Mouse (Mus musculus): ENCODE results near the gene Cpeb4. TPM values are rescaled to one million over a fixed set of nuclear protein-coding genes. Genes with fewer than 3 reads are reported as not detected.

Gene Cpeb4
- polyA plus RNA-seq, 1 experiment = 4.9 TPM

DNA sequence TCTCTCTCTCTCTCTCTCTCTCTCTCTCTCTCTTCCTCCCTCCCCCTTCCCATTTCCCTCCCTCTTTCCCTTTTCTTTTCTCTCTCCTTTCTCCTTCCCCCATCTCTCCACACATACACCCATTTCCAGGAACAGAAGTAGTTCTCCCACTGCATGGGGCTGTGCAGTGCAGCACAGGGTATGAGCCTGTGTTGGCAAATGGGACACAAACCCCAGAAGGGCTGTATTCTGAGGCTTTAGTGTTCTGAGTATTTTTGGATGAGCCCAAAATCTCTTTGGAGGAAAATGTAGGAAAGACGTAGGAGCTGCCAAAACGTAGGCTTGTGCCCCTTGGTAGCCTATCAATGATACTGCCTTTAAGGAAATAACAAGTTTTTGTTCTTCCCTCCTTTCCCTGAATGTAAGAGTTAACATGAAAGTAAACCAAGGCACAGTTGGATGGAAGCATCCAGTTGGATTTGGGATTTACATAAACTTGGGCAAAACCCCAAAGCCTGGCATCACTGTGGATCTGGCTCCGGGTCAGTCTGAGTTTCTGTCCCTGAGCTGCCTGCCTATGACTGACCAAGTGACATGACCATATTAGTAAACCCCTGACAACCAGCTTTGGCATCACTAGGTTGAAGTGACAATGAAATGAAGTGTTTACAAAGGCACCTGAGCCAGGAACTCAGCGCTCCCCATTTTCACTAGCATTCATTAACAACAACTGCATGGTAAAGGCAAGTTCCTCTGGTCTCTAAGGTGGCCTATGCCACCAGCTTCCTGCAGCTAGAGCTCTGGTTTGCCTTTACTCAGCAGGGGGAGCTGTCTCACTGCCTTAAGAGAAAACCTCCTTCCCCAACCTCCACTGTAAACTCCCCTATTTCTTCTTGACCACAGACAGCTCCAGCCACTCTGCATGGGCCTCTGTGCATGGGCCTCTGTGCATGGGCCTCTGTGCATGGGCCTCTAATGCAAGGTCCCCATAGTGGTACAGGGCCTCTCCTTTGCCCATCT is 69.9 kb downstream of the Cpeb4 start:
- Histone ChIP-seq H3K36me3 (ENCODE audit: control insufficient read depth, insufficient read depth, low read length) (no peaks in the 10 kb centered on the region), H3K27ac (ENCODE audit: insufficient read depth, low read depth, low read length) (no peak overlapping the region)
- no peak for TF ChIP-seq POLR2A (IDR thresholded peaks at IDR 0.05; ENCODE audit: low read depth, low read length)
- TF ChIP-seq CTCF (IDR thresholded peaks at IDR 0.05; ENCODE audit: extremely low read depth, insufficient read length, insufficient replicate concordance, low read depth, low read length) = no peak

DNA sequence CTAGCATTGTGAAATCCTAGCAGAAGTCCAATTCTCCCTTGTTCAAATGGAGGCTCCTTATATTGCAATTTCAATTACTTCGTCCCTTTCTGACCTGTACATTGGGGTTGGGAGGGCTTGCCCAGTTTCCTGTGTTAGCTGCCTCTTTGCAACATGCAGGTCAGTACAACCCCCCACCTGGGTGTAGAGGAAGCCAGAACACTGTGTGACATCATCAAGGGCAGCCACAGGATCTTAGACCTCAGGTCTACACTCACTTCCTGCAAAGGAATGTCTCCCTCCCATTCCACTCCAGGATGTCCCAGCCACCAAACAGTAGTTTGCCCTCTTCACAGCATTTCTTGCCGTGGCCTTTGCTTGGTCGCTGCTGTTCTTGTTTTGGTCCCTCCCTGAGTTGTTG is 73.5 kb downstream of the Cpeb4 start:
- no peak for TF ChIP-seq POLR2A (IDR thresholded peaks at IDR 0.05; ENCODE audit: low read depth, low read length)
- TF ChIP-seq CTCF (IDR thresholded peaks at IDR 0.05; ENCODE audit: extremely low read depth, insufficient read length, insufficient replicate concordance, low read depth, low read length) = no peak
- Histone ChIP-seq H3K36me3 (ENCODE audit: control insufficient read depth, insufficient read depth, low read length) (no peaks in the 10 kb centered on the region), H3K4me3 (ENCODE audit: low read depth, low read length) (no peak overlapping the region), H3K4me1 (ENCODE audit: control insufficient read depth, insufficient read depth, insufficient read length, low read length) (peaks cover 4% of the 10 kb centered on the region), H3K27me3 (ENCODE audit: control insufficient read depth, insufficient read depth, low read length) (no peaks in the 10 kb centered on the region), H3K27ac (ENCODE audit: insufficient read depth, low read depth, low read length) (no peak overlapping the region)
- 75% methylated on average over 3 of the region's 3 CpGs for WGBS

More for the DNA sequence above, 69.9 kb downstream of the Cpeb4 start:
- 83% methylated on average over 4 of the region's 4 CpGs for WGBS
- Histone ChIP-seq H3K4me3 (ENCODE audit: low read depth, low read length) (no peak overlapping the region), H3K4me1 (ENCODE audit: control insufficient read depth, insufficient read depth, insufficient read length, low read length) (no peaks in the 10 kb centered on the region), H3K27me3 (ENCODE audit: control insufficient read depth, insufficient read depth, low read length) (no peaks in the 10 kb centered on the region)

DNA sequence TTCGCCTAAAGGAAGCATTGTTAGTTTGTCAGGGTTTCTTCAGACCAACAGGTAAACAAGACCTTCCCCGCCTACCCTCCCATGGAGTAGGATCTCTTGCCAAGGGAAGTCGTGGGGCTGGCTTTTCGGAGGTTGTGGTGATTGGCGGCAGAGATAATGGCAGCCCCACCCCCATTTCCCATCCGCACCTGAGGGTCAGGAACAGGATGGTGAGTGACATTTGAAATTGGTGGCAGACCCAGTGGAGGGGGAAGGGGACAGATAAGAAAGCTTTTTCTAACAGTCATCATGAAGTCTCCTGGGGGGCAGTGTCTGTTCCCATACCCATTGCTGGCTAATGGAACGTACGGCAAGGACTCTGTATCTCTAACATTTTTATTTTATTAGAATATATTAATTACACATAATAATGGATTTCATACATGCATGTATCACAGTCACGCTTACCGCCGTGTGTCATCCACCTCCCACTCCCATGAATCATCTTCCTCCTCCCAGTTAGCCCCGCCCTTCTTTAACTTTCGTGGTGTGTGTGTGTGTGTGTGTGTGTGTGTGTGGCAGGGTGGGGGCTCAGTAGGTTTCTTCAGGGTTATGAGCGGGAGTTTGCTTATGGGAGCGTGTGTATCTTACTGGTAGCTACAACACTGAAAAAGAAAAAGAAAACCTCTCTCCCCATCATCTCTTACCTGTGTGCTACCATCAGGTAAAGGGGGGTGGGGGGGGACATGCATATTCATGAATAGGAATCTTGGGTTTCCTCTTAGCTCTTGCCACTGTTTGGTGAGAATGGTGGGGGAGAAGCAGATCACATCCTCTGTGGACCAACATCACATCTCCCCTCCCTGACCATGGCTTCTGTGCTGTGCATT is 76.7 kb downstream of the Cpeb4 start:
- 20% methylated on average over 15 of the region's 15 CpGs for WGBS
- Histone ChIP-seq H3K4me1 (ENCODE audit: control insufficient read depth, insufficient read depth, insufficient read length, low read length) (peaks cover 4% of the 10 kb centered on the region), H3K27ac (ENCODE audit: insufficient read depth, low read depth, low read length) (no peak overlapping the region), H3K36me3 (ENCODE audit: control insufficient read depth, insufficient read depth, low read length) (no peaks in the 10 kb centered on the region), H3K4me3 (ENCODE audit: low read depth, low read length) (peak overlapping the region; percentile 51), H3K27me3 (ENCODE audit: control insufficient read depth, insufficient read depth, low read length) (no peaks in the 10 kb centered on the region; the same call in 1 of the 2 replicates)
- no peak for TF ChIP-seq CTCF (IDR thresholded peaks at IDR 0.05; ENCODE audit: extremely low read depth, insufficient read length, insufficient replicate concordance, low read depth, low read length)
- no peak for TF ChIP-seq POLR2A (IDR thresholded peaks at IDR 0.05; ENCODE audit: low read depth, low read length)

DNA sequence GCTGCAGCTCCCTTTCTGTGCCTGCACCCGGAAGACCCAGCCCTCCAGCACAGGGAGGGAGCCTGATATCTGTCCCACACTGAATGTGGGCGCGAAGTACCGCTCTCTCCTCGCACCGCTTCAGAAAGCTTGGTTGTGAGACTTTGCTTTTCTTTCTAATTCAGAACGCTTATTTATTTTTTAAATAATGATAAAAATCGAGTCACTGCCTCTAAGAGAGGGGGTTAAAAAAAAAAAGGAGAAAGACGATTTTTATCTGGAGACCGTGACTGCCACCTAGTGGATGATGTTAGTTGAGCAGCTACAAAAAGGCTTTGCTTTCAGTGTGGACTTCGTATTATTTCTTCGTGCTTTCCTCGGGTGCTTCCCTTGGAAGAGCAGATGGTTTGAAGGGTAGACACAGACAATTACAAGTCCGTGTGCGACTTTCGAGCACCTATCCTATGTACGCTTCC is 77.3 kb downstream of the Cpeb4 start:
- no peaks in the 10 kb centered on the region; the same call in 1 of the 2 replicates for H3K27me3 ChIP-seq (ENCODE audit: control insufficient read depth, insufficient read depth, low read length)
- H3K4me3 ChIP-seq (ENCODE audit: low read depth, low read length) = peak overlapping the region; percentile 51
- TF ChIP-seq POLR2A (IDR thresholded peaks at IDR 0.05; ENCODE audit: low read depth, low read length) (no peak), CTCF (IDR thresholded peaks at IDR 0.05; ENCODE audit: extremely low read depth, insufficient read length, insufficient replicate concordance, low read depth, low read length) (peak; percentile 39; the same call in 1 of the 2 replicates)
- peaks cover 4% of the 10 kb centered on the region for H3K4me1 ChIP-seq (ENCODE audit: control insufficient read depth, insufficient read depth, insufficient read length, low read length)
- WGBS = under 1% methylated on average over 17 of the region's 17 CpGs
- no peaks in the 10 kb centered on the region for H3K36me3 ChIP-seq (ENCODE audit: control insufficient read depth, insufficient read depth, low read length)
- H3K27ac ChIP-seq (ENCODE audit: insufficient read depth, low read depth, low read length) = no peak overlapping the region

DNA sequence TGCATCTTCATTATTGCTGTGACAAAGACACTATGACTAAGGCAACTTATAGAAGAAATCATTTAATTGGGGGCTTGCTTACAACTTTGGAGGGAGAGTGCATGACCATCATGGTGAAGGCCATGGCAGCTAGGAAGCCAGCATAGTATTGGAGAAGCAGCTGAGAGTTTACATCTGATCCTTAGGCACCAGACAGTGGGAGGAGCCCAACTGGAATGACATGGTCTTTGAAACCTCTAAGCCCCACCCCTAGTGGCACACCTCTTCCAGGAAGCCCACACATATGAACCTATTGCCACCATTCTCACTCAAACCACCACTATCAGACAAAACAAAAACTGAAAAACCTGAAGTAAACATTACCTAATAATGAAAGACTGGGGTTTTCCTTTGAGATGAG is 88.1 kb downstream of the Cpeb4 start:
- Histone ChIP-seq H3K4me3 (ENCODE audit: low read depth, low read length) (no peak overlapping the region), H3K36me3 (ENCODE audit: control insufficient read depth, insufficient read depth, low read length) (no peaks in the 10 kb centered on the region), H3K4me1 (ENCODE audit: control insufficient read depth, insufficient read depth, insufficient read length, low read length) (no peaks in the 10 kb centered on the region), H3K27me3 (ENCODE audit: control insufficient read depth, insufficient read depth, low read length) (no peaks in the 10 kb centered on the region), H3K27ac (ENCODE audit: insufficient read depth, low read depth, low read length) (no peak overlapping the region)
- no peak for TF ChIP-seq POLR2A (IDR thresholded peaks at IDR 0.05; ENCODE audit: low read depth, low read length)
- no peak for TF ChIP-seq CTCF (IDR thresholded peaks at IDR 0.05; ENCODE audit: extremely low read depth, insufficient read length, insufficient replicate concordance, low read depth, low read length)

DNA sequence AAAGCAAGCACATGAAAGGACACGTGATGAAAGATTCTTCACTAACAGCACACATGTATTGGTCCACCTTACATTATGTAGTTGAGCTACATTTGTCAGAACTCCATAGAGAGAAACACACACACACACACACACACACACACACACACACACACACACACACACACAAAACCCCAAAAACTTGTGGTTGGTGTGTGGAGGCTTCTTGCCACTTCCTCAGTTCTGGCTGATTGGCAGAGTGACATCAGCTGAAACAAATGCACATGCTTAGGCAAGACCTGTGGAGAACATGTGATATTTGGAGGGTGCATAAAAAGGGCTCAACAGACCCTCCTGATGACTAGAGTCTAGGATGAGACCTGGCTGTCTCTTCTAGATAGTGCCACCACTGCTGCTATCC is 92.0 kb downstream of the Cpeb4 start:
- H3K27me3 ChIP-seq (ENCODE audit: control insufficient read depth, insufficient read depth, low read length) = no peaks in the 10 kb centered on the region
- 95% methylated on average over 1 of the region's 1 CpGs for WGBS
- no peaks in the 10 kb centered on the region for H3K36me3 ChIP-seq (ENCODE audit: control insufficient read depth, insufficient read depth, low read length)
- TF ChIP-seq CTCF (IDR thresholded peaks at IDR 0.05; ENCODE audit: extremely low read depth, insufficient read length, insufficient replicate concordance, low read depth, low read length) (no peak), POLR2A (IDR thresholded peaks at IDR 0.05; ENCODE audit: low read depth, low read length) (no peak)
- no peak overlapping the region for H3K27ac ChIP-seq (ENCODE audit: insufficient read depth, low read depth, low read length)
- H3K4me1 ChIP-seq (ENCODE audit: control insufficient read depth, insufficient read depth, insufficient read length, low read length) = no peaks in the 10 kb centered on the region; the same call in 1 of the 2 replicates
- H3K4me3 ChIP-seq (ENCODE audit: low read depth, low read length) = no peak overlapping the region
